Mouse (Mus musculus): ENCODE data around the gene Aurka. TPM values are rescaled to one million over a fixed set of nuclear protein-coding genes. Genes with fewer than 3 reads are reported as not detected.

Gene Aurka
- 5.1 to 7.8 TPM (median 6.8 TPM) in 4 replicates for total RNA-seq (2023)

DNA sequence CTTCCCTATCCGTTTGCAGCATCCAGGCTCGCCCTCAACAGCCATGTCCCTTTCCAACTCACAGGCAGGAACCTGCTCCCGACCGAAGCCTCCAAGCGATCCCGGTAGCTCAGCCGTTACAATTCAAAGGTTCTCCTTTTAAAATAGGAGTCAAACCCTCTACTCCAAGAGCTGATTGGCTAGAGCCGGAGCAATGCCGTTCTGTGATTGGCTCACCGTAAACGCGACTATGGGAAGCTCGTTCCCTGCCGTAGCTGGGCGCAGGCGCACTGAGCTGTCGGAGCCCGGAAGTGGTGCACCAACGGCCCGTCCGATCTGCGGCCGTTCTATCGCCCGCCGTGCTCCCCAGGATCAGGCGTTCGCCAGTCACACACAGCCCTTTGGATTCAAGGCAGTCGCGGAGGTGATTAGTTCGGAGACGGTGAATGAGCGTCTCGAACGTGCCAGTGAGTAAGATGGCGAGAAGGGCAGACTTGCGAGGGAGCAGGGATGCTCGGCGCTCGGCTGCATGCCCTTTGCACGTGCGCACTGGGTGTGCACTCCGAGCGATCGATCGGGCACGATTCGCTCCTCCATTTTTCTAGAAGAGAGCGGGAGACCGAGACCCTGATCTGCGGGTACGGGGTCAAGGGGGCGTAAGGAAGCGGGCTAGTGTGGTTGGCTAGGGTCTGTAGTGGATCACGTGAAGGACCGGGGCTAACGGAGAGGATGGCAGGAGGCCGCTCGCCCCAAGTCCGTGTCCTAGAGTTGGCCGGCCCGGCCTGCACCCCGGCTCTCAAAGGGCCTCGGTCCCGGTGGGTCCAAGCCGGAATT, at the start of gene Aurka, which contains the start of gene Cstf1:
Gene Aurka, minus strand, starts transcription at position 125 of the 813 bp plus-strand sequence.
Gene Cstf1, plus strand, starts transcription at position 271 of the 813 bp plus-strand sequence.

DNA sequence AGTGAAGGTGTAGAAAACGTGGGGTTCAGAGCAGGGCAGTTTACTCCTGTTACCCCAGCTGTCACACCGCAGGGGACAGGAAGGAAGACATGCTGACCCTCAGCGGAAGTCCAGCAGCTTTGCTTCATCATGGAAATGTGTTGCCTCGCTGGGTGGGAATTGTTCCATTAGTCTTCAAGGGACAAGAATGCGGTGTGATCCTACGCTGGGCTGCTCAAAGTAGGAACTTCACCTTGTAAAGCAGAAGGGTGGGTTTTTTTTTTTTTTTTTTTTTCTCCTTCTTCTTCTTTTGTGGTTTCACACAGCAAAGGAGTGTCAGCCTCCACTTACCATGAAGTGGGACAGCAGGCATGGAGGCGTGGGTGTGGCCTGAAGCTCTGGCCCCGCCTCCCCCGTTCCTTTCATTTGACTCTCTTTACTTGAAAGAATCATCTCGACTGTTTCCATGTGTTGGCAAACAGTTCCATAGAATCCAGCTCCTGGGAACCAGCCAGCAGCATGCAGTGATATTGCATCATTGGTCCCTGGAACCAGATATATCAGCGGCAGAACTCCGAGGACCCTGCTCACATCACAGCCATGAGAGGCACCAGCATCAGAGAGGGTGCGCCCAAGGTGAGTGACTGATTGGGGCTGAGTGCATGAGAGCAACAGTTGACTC, 23.2 kb upstream of the Aurka start, which contains the start of gene Cass4:
Gene Cass4, plus strand, starts transcription at position 404 of the 661 bp plus-strand sequence.

DNA sequence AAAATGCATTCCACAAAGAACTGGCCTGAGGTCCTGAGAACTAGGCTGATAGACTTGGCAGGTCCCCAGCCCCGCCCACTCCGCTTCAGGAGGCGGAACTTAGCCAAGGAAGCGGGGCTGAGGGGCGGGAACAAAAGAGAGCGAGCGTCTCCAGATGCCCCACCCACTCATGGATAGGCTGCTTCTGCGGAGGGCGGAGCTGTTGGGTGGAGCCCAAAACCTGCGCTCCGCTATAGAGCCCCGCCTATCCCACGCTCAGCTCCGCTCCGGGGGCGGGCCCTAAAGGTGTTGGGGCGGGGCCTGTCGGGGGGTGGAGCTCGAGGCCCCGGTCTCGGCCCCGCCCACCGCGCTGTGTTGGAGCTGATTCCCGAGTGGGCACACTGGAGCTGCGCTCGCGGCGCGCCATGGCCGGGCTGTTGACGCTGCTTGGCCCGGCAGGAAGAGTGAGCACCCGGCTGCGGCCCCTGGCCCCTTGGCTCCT, 25.0 kb downstream of the Aurka start, which contains the start of gene Fam210b:
Gene Fam210b, plus strand, starts transcription at position 308 of the 481 bp plus-strand sequence.

Other genes with a start within 250 kb of the Aurka start
- gene Mc3r, start 122.0 kb downstream of the Aurka start, total RNA-seq (2023): not detected in 4 replicates
- 8.5 to 10.8 TPM (median 10.0 TPM) in 4 replicates for gene Fam210b, start 25.0 kb downstream of the Aurka start, total RNA-seq (2023)
- 33.0 to 37.6 TPM (median 35.2 TPM) in 4 replicates for gene Cstf1, start 146 bp upstream of the Aurka start, total RNA-seq (2023)
- gene Cass4, start 23.3 kb upstream of the Aurka start, total RNA-seq (2023): 2.8 to 3.4 TPM (median 3.3 TPM) in 4 replicates
- gene Rtf2, start 70.0 kb upstream of the Aurka start, total RNA-seq (2023): 75.6 to 81.5 TPM (median 79.6 TPM) in 4 replicates
- not detected in 4 replicates for gene Gcnt7, start 88.1 kb upstream of the Aurka start, total RNA-seq (2023)
- gene Fam209, start 102.0 kb upstream of the Aurka start, total RNA-seq (2023): 8.1 to 11.6 TPM (median 9.2 TPM) in 4 replicates
- gene Tfap2c, start 179.1 kb upstream of the Aurka start, total RNA-seq (2023): not detected in 4 replicates